Mouse (Mus musculus) c-Kit-positive CD71-negative TER-119-negative erythroid progenitor cells, embryonic 14.5 days (primary cell): ENCODE data around the gene Snrpf.
A peak's percentile ranks its signal among the peaks of the same experiment; 100 is the strongest.

Source experiments
- DNase-seq: peaks from one replicate; pipeline ENCODE4 v3.0.0-alpha.2; 2013; ENCODE audit warnings: low read depth

Snrpf gene

DNA sequence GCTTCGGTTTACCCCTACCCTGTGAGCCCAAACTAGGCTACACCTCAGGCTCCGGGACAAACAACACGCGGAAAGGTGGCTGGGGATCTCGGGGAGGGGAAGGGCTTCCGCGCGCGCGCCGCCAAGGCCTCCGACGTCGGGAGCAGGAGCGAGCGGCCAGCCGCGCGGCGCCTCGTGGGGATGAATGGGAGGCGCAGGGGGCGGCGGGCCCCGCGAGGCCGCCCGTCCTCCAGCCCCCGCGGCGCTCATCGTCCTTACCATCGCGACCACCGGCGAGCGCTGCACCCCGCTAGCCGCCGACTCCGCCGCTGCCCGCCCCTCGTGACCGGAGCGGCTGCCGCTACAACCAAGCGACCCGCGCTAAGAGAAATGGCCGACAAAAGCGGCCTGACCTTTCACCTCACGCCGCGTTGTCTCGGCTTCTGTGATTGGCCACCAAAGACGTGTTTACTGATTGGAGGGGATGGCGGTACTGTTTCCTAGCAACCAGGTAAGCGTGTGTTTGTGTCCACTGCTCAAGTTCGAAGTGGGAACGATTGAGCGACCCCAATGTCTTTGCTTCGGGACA lies at the start of gene Snrpf:
Gene Snrpf, minus strand, starts transcription at position 426 of the 568 bp plus-strand sequence.
- DNase-seq = peak; percentile 96

DNA sequence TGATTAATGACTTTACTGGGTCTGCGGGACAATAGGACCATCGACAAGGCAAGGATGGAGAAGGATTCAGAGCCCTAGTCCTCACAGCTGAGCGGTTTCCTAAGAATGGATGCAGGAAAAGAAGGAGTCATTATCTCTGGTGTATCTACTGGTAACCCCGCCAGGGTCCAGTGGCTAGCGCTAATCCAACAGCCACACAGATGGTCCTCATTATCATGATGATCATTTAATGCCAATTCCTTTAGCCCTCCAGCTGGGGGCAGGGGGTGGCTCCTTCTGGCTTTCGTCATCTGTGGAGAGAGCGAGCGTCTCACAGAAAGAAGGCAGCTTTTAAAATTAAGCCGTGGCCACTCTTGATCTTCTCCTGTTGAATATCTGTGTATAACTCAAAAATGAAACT lies 46.4 kb upstream of the Snrpf start:
- no peak for DNase-seq

DNA sequence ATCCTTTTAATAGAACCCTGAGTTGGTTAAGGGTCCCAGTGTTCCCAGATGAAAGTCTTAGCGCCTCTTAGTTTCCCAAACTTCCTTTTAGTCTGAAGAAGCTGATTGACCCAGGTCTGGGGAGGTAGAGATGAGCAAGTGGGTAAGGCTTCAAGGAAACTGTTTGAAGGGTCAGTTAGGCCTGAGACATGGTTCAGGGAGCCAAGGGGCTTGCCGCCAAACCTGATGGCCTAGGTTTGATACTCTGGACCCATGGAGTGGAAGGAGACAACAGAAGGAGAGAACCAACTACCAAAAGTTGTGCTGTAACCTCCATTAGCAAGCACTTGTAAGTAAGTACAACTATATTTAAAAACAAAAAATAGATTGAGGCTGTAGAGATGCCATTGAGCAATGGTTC lies 44.5 kb upstream of the Snrpf start:
- DNase-seq = no peak

DNA sequence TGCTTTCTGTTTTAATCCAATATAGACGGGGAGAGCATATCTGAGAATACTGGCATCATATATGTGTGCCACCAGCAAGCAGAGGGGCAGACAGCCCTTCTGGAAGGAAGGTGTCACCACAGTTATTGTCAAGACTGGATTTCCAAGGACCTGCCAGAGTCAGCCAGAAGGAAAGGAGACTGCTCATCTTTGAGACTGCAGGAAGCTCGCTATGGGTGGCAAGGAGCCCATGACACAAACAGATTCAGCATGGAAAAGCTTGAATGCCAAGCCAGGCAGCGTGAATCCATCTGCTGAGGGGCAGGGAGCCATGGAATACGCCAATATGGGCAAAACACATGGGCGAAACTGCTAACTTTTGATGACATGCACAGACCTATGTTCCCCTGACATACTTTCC lies 44.1 kb upstream of the Snrpf start:
- no peak for DNase-seq

DNA sequence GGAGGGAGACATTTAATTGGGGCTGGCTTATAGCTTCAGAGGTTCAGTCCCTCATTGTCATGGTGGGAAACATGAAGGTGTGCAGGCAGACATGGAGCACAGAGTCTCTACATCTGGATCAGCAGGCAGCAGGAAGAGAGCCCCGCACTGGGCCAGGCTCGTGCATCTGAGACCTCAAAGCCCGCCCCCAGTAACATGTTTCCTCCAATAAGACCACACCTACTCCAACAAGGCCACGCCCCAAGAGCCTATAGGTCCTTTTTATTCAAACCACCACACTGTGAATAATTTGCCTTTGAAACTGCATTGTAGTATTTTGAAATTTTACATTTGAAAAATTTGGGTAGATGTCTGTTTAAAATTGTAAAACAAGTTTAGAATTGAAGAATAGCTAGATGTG lies 42.6 kb upstream of the Snrpf start:
- DNase-seq = no peak

DNA sequence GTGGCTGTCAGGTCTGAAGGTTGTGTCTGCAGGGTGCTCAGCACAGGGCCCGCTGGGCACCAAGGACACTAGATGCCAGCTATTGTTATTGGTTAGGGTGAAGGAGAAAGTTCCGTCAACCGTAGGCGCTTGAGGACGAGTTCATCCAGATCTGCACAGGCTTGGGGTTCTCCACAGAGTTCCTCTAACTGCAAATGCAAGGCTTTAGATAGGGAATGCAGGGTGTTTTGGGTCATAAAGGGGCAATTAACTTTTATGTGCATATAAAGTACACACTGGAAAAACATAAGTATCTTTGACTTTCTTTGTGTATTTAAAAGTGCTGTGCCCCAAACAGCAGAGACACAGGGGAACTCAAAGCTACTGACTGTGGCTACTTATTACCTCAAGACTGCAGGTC lies 40.8 kb upstream of the Snrpf start:
- DNase-seq = no peak

DNA sequence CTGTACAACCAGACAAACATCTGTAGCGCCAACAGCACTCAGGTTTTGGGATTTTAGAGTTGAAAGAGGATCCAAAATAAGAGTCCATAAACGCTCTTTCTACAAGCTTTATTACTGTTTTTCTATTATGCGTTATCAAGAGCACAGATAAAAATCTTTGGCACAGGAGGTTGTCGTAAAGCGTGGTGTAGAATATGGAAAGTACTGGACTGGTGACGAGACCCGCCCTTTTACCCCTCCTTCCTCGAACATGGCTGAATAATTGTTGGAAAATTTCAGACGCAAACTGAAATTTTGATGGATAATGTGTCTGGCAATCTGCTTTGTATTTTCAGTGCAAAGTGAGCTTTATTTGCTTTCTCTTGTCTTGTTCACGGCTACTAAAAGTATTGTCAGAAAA lies 34.6 kb upstream of the Snrpf start:
- DNase-seq = no peak

DNA sequence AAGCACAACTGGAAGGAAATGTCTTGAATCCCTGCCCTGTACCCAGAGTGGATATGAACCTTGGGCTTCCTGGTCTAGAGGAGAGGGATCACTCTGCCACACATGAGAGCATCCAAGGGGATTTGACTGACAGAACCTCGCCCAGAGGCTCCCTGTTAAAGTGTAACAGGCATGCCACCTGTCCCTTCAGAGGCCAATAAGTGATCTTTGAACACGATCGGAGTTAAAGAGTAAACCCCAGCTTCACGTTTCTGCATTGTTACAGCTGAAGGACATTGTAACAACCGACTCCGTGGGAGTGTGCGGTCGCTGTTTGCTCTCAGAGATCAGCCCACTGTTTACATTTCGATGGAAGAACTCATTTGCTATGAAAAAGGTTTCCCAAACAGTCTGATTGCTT lies 34.2 kb upstream of the Snrpf start:
- no peak for DNase-seq

DNA sequence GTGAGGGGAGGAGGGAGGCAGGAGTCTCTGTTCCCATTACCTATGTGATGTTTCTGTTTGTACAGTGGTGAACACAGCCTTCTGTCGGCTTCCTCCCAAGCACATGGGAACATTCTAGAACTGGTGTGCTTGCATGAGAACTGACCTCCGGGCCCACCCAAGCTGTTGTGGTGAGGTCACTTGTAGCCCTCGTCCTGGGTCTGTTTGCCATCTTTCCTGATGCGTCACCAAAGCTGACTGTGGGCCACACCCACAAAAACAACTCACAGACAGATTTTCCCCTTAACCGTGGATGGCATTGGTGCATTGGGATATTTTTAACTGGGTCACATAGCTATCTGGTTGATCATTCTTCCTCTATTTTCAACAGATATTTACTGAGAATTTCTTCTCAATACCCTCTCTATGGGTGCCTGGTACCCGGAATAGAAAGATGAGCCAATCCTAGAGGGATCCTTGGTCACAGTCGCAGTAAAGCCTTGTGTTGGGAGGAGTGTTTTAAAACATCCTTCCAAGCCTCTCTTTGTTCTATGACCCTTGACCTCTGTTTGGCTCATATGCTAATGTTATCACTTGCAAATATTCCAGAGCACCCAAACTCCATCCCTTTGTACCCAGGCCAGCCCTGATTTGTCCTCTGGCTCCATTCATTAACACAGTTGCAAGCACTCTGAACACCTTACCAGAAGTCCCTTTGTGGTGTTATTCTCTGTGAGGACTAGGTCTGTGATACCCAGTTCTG lies 31.1 kb upstream of the Snrpf start:
- no peak for DNase-seq

DNA sequence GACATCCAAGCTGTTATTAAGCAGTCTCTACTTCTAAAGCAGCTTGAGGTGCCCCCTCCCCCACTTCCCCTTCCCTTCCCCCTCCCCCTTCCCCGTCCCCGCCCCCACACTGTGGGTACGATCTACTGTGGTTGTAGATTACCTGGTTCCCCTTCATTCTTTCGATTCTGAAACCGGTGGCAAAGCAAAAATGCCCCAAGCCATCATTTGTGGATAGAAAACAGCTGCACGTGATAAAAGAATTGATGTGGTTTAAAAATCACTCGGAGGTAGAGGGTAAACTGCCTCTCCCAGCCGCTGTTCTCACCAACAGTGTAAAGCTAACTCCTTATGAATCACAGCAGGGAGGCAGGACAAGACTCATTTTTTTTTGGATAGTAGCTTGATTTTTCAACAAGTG lies 25.3 kb upstream of the Snrpf start:
- no peak for DNase-seq

DNA sequence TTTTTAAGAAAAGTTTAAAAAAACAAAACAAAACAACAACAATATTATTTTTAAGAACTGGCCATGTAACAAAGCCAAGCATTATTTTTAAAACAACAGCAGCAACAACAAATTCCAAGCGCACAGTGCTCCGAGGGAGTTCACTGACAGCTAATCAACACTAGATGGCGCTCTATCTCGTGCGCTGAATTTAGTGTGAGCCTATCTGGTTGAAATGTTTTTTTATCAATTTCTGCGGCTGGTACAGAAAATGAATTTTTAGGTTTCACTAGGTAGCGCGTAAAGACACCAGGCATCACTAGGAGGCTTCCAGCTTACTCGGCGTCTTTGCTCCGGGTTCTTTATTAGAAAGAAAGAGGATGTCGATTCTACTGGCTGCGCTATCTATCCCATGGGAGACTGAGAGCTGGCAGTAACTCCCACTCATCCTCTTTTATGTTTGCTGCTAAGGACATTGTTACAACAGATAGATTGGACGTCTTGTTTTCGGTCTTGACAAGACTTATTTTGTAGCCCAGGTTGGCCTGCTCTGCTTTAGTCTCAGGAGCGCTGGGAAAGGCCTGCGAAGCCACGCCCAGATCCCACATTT lies 22.0 kb upstream of the Snrpf start:
- no peak for DNase-seq

DNA sequence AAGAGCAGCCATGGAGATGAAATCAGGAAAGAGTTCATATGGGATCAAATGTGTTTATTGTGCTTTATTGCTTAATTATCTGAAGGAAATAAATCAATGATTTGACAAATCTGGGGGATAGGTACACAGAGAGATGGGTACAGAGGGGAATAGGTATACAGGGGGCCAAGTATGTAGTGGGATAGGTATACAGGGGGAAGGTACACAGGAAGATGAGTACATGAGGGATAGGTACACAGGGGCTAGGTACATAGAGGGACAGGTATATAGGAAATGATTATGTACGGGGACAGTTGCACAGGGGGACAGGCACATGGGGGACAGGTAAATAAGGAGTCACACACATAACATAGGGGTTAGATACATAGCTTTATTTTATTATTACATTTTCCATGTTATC lies 21.4 kb upstream of the Snrpf start:
- no peak for DNase-seq

DNA sequence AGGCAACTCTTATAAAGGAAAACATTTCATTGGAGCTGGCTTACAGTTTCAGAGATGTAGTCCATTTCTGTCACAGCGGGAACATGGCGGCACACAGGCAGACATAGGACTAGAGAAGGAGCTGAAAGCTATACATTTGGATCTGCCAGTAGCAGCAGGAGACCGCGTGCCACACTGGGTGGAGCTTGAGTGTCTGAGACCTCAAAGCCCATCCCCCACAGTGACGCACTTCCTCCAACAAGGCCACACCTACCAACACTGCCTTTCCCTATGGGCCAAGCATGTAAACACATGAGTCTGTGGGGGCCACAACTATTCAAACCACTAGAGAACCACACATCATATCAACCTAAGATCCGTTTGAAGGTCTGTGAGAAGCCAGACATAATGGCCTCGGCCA lies 19.7 kb upstream of the Snrpf start:
- DNase-seq = no peak

DNA sequence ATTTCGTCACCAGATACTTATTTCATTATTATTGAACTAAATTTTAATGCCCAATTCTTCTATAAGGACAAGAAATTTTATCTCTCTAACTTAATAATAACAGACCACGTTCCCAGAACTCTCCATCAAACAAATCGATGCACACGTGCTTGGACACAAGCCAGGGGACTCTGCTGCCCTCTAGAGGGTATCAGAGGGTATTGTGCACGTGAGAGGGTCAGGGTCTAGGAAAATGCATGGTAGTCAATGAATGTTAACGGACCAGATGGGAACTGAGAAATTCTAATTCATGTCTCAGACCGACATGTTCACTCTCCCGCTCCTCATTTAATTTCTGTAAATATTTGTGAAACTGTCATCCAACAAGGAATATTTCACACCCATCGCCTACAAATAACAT lies 18.5 kb upstream of the Snrpf start:
- no peak for DNase-seq

DNA sequence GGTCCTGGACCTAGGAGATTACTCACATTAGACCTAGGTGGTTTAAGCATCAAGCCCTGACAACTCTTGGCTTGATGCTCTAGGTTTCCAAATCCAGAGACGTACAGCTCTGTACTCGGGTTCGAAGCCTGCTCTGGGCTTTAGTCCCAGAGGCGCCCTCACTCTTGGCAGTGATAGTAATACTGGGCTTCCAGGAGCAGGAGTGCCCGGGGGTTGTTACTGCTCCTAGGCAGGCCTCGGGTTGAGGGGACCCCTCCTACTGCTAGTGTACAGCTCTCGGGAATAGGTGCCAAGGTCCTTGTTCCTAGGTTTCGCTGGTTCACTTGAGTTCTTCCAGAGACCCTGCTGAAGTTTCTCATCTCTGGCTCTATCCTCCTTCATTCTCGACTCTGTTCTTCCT lies 16.8 kb upstream of the Snrpf start:
- no peak for DNase-seq

DNA sequence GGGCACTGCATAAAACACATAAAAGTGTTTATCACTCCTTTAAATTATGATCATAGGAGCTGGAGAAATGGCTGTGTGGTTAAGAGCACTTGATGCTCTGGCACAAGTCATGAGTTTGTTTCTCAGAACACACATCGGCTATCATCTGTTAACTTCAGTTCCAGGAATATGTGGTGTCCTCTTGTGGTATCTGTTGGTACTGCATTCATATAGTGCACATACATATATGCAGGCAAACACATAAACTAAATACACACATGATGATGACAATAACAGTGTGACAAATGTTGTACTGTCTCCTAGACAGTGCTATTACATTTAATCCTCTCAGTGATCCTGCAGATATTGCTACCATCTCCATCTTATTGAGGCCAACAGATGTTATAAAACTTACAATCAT lies 13.8 kb upstream of the Snrpf start:
- no peak for DNase-seq

DNA sequence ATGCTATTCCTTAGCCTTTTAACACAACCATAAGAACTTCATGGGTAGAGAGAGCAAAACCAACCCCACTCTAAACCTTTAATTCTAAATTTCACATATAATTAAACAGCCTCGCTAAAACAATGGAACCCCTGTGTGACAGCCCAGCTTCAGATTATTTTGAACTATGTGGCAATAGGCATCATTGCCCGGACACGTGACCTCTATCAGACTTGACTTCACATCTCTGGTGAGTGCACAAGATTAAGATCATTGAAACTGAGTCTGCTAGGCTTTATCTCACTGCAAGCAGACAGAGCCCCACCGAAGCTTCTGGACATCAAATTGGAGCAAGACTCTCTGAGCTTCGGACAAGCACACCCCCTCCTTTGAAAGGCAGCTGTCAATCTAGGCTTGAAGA lies 12.8 kb upstream of the Snrpf start:
- no peak for DNase-seq

DNA sequence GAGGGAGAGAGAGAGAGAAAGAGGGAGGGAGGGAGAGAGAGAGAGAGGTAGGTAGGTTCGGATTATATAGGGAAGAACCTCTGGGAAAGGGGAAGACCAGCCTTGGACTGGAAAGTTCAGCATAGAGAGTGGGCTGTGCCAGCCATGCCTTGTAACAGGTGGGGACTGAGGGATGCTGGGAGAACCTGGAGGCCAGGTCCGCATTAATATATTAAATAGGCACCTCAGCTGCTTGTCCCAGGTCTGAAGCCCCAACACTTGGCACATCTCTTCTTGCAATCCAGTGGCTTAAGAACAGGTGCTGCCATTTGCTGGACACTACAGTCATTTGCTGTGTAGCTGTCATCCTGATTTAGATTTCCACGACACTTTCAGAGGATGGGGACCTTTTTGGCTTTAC lies 7.1 kb upstream of the Snrpf start:
- no peak for DNase-seq

DNA sequence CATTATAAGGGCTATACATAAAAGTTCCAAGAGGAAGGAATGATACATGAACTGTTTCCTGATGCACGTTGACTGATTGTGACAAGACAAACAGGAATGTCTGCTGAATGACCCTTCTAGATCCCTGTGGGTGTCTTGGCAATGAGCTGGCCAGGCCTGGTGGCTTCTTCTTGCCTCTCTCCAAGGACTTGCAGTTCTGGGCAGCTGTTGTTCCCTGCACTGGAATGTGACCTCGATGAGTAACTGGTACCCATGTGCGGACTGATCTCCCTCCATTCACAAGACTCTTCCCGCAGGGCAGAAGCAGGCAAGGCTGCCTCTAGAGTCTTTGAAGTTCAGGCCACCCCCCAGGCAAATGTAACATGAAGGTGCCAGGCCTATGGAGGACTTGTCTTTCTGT lies 6.3 kb upstream of the Snrpf start:
- DNase-seq = no peak

DNA sequence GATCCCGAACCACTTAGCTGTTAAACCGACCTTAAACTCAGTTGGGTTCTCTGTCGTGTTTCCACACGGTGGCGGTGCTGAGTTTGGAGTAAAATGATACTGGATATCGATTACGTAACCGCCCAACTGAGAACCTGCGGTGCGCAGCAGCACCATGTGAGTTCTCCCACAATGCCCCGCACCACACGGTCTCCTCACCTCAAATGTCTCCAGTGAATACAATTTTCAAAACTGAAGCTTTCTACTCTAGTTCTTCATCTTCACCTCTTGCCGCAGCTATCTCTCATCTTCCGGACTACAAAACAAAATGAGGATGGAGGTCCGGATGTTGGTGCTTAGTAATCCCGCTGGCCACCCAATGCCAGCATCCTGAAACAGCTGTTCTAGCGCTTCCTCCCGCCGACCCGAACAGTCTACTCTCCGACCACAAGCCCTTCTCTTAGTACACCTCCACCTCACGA lies 4.5 kb upstream of the Snrpf start:
- peak; percentile 68 for DNase-seq

DNA sequence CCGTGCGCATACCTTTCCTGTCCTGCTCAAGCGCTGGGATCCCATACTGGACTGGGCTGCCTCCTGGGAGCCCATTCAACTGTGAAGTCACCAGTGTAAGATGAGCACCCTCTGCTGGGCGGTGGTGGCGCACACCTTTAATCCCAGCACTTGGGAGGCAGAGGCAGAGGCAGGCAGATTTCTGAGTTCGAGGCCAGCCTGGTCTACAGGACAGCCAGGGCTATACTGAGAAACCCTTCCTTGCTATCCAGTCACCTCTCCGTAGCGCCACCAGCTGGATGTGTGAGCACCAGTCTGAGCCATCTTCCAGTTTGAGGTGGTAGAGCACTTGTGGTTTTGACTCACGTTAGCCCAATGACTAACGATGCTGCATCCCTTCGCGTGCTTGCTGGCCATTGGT lies 3.0 kb upstream of the Snrpf start:
- no peak for DNase-seq

DNA sequence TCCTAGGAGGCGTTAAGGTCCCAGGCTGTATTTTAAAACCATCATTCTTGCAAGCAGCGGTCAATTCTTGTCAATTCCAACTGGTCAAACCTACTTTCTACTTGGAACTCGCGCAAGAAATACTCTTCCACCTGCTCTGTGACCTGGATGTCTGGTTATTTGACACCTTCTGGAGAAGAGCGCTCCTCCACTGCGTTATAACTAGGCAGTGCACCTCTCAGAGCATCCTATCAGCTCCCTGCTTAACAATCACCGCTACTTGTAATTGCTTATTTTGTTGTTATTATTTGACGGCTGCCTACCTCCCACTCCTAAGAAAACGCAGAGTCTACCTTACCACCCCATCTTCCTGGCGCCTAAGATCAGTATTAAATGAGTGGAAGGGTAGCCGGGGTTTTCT lies 710 bp downstream of the Snrpf start:
- DNase-seq = no peak

DNA sequence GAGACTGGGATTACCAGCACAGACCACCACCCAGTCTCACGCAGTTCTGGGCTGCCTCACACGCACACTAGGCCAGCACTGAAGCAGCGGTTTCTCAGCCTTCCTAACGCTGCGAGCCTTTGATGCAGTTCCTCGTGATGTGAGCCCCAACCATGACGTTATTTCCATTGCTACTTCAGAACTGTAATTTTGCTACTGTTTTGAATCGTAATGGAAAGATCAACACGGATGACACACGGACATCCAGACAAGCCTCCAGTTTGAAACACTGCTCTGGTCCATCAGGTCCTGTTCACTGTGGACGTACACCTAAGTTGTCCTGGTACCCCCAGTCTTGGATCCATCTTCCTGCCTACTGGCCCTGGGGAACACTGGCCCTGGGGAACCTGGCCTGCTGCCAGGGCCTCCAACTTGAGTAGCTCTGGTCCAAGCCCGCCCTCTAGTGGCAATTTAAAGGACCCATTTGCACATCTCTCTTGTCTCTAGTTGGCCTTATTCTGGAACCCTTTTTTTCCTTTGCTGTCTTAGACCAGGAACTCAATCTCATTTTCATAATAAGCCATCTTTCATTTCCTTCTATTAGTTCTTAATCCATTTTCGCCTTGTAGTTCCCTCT lies 12.1 kb downstream of the Snrpf start:
- DNase-seq = peak; percentile 78
